Mouse (Mus musculus): ENCODE results near the gene Nthl1.

GRCm38 (mm10) chr17:24638840-24639239 is 6.4 kb downstream of the Nthl1 start:
- TF ChIP-seq CHD2 (IDR thresholded peaks at IDR 0.05; ENCODE audit: low read depth, low read length), result no peak
- no peak for TF ChIP-seq ZNF384 (IDR thresholded peaks at IDR 0.05; ENCODE audit: low read depth, low read length)
- TF ChIP-seq MAFK (IDR thresholded peaks at IDR 0.05; ENCODE audit: insufficient read depth, low read depth, low read length), result no peak

All from ES-E14 (cell line).